Mouse (Mus musculus): ENCODE data around the gene Bcar3. TPM values are rescaled to one million over a fixed set of nuclear protein-coding genes. Genes with fewer than 3 reads are reported as not detected.

Bcar3 gene
- total and polyA plus RNA-seq, 3 experiments, result 47.4 to 61.2 (median 52.0) TPM

GRCm38 (mm10) chr3:122396957-122397356 lies 103.0 kb downstream of the Bcar3 start:
- Histone ChIP-seq H3K9me3 (replicated peaks; ENCODE audit: low read length) (peaks cover 10% of the 10 kb centered on the region), H3K27me3 (replicated peaks) (no peaks in the 10 kb centered on the region), H3K27ac (ENCODE audit: insufficient read depth, low read depth) (no peak overlapping the region), H3K4me1 (ENCODE audit: control insufficient read depth in 1 of 2, insufficient read depth in 2 of 2) (peaks cover 26 to 76% of the 10 kb centered on the region in 2 experiments), H3K79me2 (replicated peaks; ENCODE audit: control insufficient read depth, extremely low read depth, insufficient read depth, poor library complexity, severe bottlenecking) (no peaks in the 10 kb centered on the region), H3K4me2 (ENCODE audit: insufficient read depth, low read depth, poor library complexity, severe bottlenecking) (no peak overlapping the region), H3K36me3 (replicated peaks in 1 of 2; ENCODE audit: control insufficient read depth in 1 of 2, insufficient read depth in 1 of 2, low read length in 1 of 2) (peaks cover 0 to 23% of the 10 kb centered on the region in 2 experiments), H3K9ac (ENCODE audit: insufficient read depth, low read depth) (no peak overlapping the region), H3K4me3 (replicated peaks in 1 of 3; ENCODE audit: low read depth in 2 of 3, low read length in 2 of 3, poor library complexity in 1 of 3) (no peak overlapping the region)
- no peak for DNase-seq (ENCODE audit: extremely low read depth)
- TF ChIP-seq ZNF384 (IDR thresholded peaks at IDR 0.05; ENCODE audit: low read depth, low read length) (no peak), HCFC1 (IDR thresholded peaks at IDR 0.05; ENCODE audit: low read depth, low read length) (no peak), JUN (IDR thresholded peaks at IDR 0.05; ENCODE audit: insufficient read depth, low read depth, low read length) (no peak), NRF1 (IDR thresholded peaks at IDR 0.05; ENCODE audit: low read depth, low read length) (no peak), PAX5 (IDR thresholded peaks at IDR 0.05; ENCODE audit: low read length) (no peak), MAFK (IDR thresholded peaks at IDR 0.05; ENCODE audit: insufficient replicate concordance, low read length) (no peak), POLR2AphosphoS2 (IDR thresholded peaks at IDR 0.05; ENCODE audit: low read depth, low read length) (no peak), TBP (conservative IDR thresholded peaks at IDR 0.05; ENCODE audit: low read depth, low read length) (no peak), MXI1 (IDR thresholded peaks at IDR 0.05; ENCODE audit: low read depth, low read length) (no peak), JUND (conservative IDR thresholded peaks at IDR 0.05; ENCODE audit: low read depth, low read length) (no peak), GABPA (IDR thresholded peaks at IDR 0.05; ENCODE audit: insufficient replicate concordance, low read depth, low read length) (no peak), CHD1 (IDR thresholded peaks at IDR 0.05; ENCODE audit: low read depth, low read length) (no peak), KAT2A (IDR thresholded peaks at IDR 0.05; ENCODE audit: insufficient replicate concordance, low read length) (no peak), CHD2 (IDR thresholded peaks at IDR 0.05; ENCODE audit: low read length) (no peak)
- dilution Hi-C loops (cut with MboI; ENCODE audit: extremely low pct_ligation_motif_present, extremely low pct_unique_long_range_greater_than_20kb, low sequenced_read_pairs), result no loop called here
- in situ Hi-C loops (cut with MboI; ENCODE audit: low pct_ligation_motif_present, low pct_unique_long_range_greater_than_20kb, low sequenced_read_pairs), result no loop called here

GRCm38 (mm10) chr3:122397401-122397800 lies 103.5 kb downstream of the Bcar3 start:
- no peaks in the 10 kb centered on the region for H3K27me3 ChIP-seq (replicated peaks)
- H3K4me2 ChIP-seq (ENCODE audit: insufficient read depth, low read depth, poor library complexity, severe bottlenecking), result no peak overlapping the region
- in situ Hi-C loops (cut with MboI; ENCODE audit: low pct_ligation_motif_present, low pct_unique_long_range_greater_than_20kb, low sequenced_read_pairs), result no loop called here
- H3K4me3 ChIP-seq (replicated peaks in 1 of 3; ENCODE audit: low read depth in 2 of 3, low read length in 2 of 3, poor library complexity in 1 of 3), result no peak overlapping the region
- no peak overlapping the region for H3K9ac ChIP-seq (ENCODE audit: insufficient read depth, low read depth)
- H3K36me3 ChIP-seq (replicated peaks in 1 of 2; ENCODE audit: control insufficient read depth in 1 of 2, insufficient read depth in 1 of 2, low read length in 1 of 2), result peaks cover 0 to 23% of the 10 kb centered on the region in 2 experiments
- peak; percentile 38 for DNase-seq (ENCODE audit: extremely low read depth)
- dilution Hi-C loops (cut with MboI; ENCODE audit: extremely low pct_ligation_motif_present, extremely low pct_unique_long_range_greater_than_20kb, low sequenced_read_pairs), result no loop called here
- TF ChIP-seq IRF4 (IDR thresholded peaks at IDR 0.05; ENCODE audit: low read depth, low read length) (0 out of 2 replicates have a peak, but pooled peaks have one; percentile 14), NRF1 (IDR thresholded peaks at IDR 0.05; ENCODE audit: low read depth, low read length) (no peak)
- peaks cover 10% of the 10 kb centered on the region for H3K9me3 ChIP-seq (replicated peaks; ENCODE audit: low read length)
- H3K79me2 ChIP-seq (replicated peaks; ENCODE audit: control insufficient read depth, extremely low read depth, insufficient read depth, poor library complexity, severe bottlenecking), result no peaks in the 10 kb centered on the region
- peaks cover 30 to 77% of the 10 kb centered on the region in 2 experiments for H3K4me1 ChIP-seq (ENCODE audit: control insufficient read depth in 1 of 2, insufficient read depth in 2 of 2)
- H3K27ac ChIP-seq (ENCODE audit: insufficient read depth, low read depth), result no peak overlapping the region
